Mouse (Mus musculus) MEL (cell line): Measurements from ENCODE around the gene Nr0b2. TPM values are rescaled to one million over a fixed set of nuclear protein-coding genes. Genes with fewer than 3 reads are reported as not detected.

ENCODE experiments used
- DNase-seq: peaks from one replicate; pipeline ENCODE4 v3.0.0; 2011; ENCODE audit warnings: low read depth, low spot score
- H3K27ac ChIP-seq: 2 replicates; pipeline ENCODE4 v1.5.1; 2012; ENCODE audit warnings: low read depth, mild to moderate bottlenecking, control low read depth, low read length, moderate library complexity; ENCODE audit not compliant: control insufficient read depth
- H3K27me3 ChIP-seq, 2 experiments: fragments of 150-350 bp in 1 of 2; sonication (generic) in 1 of 2; 2 replicates each; pipeline ENCODE4 v1.6.1; 2012; ENCODE audit warnings: low read length in 2 of 2, mild to moderate bottlenecking in 2 of 2, improper control_type of control experiment in 1 of 2, moderate library complexity in 1 of 2; ENCODE audit not compliant: insufficient read depth in 2 of 2, control insufficient read depth in 1 of 2
- H3K36me3 ChIP-seq, 2 experiments: 2 replicates each; pipeline ENCODE4 v1.6.1; 2012 to 2014; ENCODE audit warnings: low read length in 2 of 2, improper control_type of control experiment in 1 of 2, inconsistent platforms in 1 of 2, mild to moderate bottlenecking in 1 of 2; ENCODE audit not compliant: insufficient read depth in 2 of 2, control insufficient read depth in 1 of 2
- H3K4me1 ChIP-seq, 2 experiments: fragments of 150-350 bp in 1 of 2; sonication (generic) in 1 of 2; 2 replicates each; pipeline ENCODE4 v1.6.1; 2012; ENCODE audit warnings: low read length in 2 of 2, improper control_type of control experiment in 1 of 2, mild to moderate bottlenecking in 1 of 2; ENCODE audit not compliant: insufficient read depth in 2 of 2, control insufficient read depth in 1 of 2
- H3K4me3 ChIP-seq, 2 experiments: fragments of 150-350 bp in 1 of 2; sonication (generic) in 1 of 2; 2 replicates each; pipeline ENCODE4 v1.5.1; 2012; ENCODE audit warnings: low read depth in 2 of 2, low read length in 2 of 2, mild to moderate bottlenecking in 2 of 2, moderate library complexity in 2 of 2, control low read depth in 1 of 2, improper control_type of control experiment in 1 of 2; ENCODE audit not compliant: control insufficient read depth in 1 of 2, insufficient read depth in 1 of 2
- H3K79me2 ChIP-seq: 2 replicates; pipeline ENCODE4 v1.6.1; 2012; ENCODE audit warnings: mild to moderate bottlenecking, low read length, moderate library complexity; ENCODE audit not compliant: control insufficient read depth, poor library complexity, insufficient read depth
- H3K9ac ChIP-seq: 2 replicates; pipeline ENCODE4 v1.6.1; 2012; ENCODE audit warnings: low read depth, mild to moderate bottlenecking, control low read depth, low read length, moderate library complexity; ENCODE audit not compliant: control insufficient read depth, poor library complexity, severe bottlenecking
- H3K9me3 ChIP-seq: fragments of 150-350 bp; sonication (generic); replicated peaks from 2 replicates; pipeline ENCODE4 v1.6.1; 2012; ENCODE audit warnings: mild to moderate bottlenecking, low read length, improper control_type of control experiment, moderate library complexity; ENCODE audit not compliant: insufficient read depth
- CHD1 ChIP-seq: IDR thresholded peaks from 2 replicates; pipeline ENCODE4 v1.6.1; 2012; ENCODE audit warnings: low read depth, mild to moderate bottlenecking, inconsistent platforms, low read length, improper control_type of control experiment
- CTCF ChIP-seq, 3 experiments: IDR thresholded peaks in 2 of 3; conservative IDR thresholded peaks in 1 of 3; 2 replicates each; pipeline ENCODE4 v1.5.1; 2011 to 2012; ENCODE audit warnings: low read length in 3 of 3, low read depth in 2 of 3, mild to moderate bottlenecking in 2 of 3, improper control_type of control experiment in 1 of 3, inconsistent platforms in 1 of 3, mixed read lengths in 1 of 3, moderate library complexity in 1 of 3; ENCODE audit not compliant: control insufficient read depth in 1 of 3, insufficient read depth in 1 of 3, poor library complexity in 1 of 3, severe bottlenecking in 1 of 3
- ELF1 ChIP-seq: IDR thresholded peaks from 2 replicates; pipeline ENCODE4 v1.6.1; 2014; ENCODE audit warnings: low read depth, mild to moderate bottlenecking, inconsistent platforms, low read length, improper control_type of control experiment, moderate library complexity
- EP300 ChIP-seq, 2 experiments: IDR thresholded peaks; 2 replicates each; pipeline ENCODE4 v1.6.1; 2011; ENCODE audit warnings: improper control_type of control experiment in 2 of 2, low read length in 2 of 2, low read depth in 1 of 2, mild to moderate bottlenecking in 1 of 2
- ETS1 ChIP-seq: IDR thresholded peaks from 2 replicates; pipeline ENCODE4 v1.6.1; 2012; ENCODE audit warnings: low read depth, mild to moderate bottlenecking, inconsistent platforms, low read length, improper control_type of control experiment, moderate library complexity
- HCFC1 ChIP-seq: IDR thresholded peaks from 2 replicates; pipeline ENCODE4 v1.6.1; 2012; ENCODE audit warnings: low read depth, mild to moderate bottlenecking, inconsistent platforms, low read length, improper control_type of control experiment, moderate library complexity
- JUND ChIP-seq: IDR thresholded peaks from 2 replicates; pipeline ENCODE4 v1.6.1; 2011; ENCODE audit warnings: low read depth, mild to moderate bottlenecking, improper control_type of control experiment, low read length
- MAX ChIP-seq: IDR thresholded peaks from 2 replicates; pipeline ENCODE4 v1.6.1; 2011; ENCODE audit warnings: low read length, improper control_type of control experiment
- MEF2A ChIP-seq: IDR thresholded peaks from 2 replicates; pipeline ENCODE4 v1.6.1; 2014; ENCODE audit warnings: low read depth, mild to moderate bottlenecking, inconsistent platforms, low read length, improper control_type of control experiment; ENCODE audit not compliant: poor library complexity, insufficient replicate concordance, severe bottlenecking; ENCODE audit errors: extremely low read depth
- MXI1 ChIP-seq: IDR thresholded peaks from 2 replicates; pipeline ENCODE4 v1.6.1; 2011; ENCODE audit warnings: mild to moderate bottlenecking, low read depth, low read length, improper control_type of control experiment
- MYB ChIP-seq: IDR thresholded peaks from 2 replicates; pipeline ENCODE4 v1.6.1; 2011; ENCODE audit warnings: mild to moderate bottlenecking, low read depth, low read length, improper control_type of control experiment
- POLR2AphosphoS2 ChIP-seq: IDR thresholded peaks from 2 replicates; pipeline ENCODE4 v1.6.1; 2011; ENCODE audit warnings: low read length, improper control_type of control experiment
- SIN3A ChIP-seq: IDR thresholded peaks from 2 replicates; pipeline ENCODE4 v1.6.1; 2012; ENCODE audit warnings: low read length, improper control_type of control experiment, inconsistent platforms
- SMC3 ChIP-seq: IDR thresholded peaks from 2 replicates; pipeline ENCODE4 v1.6.1; 2011; ENCODE audit warnings: low read depth, low read length, improper control_type of control experiment
- TBP ChIP-seq: IDR thresholded peaks from 2 replicates; pipeline ENCODE4 v1.8.0; 2011; ENCODE audit warnings: low read depth, low read length, improper control_type of control experiment
- TCF12 ChIP-seq: IDR thresholded peaks from 2 replicates; pipeline ENCODE4 v1.6.1; 2014; ENCODE audit warnings: low read depth, mild to moderate bottlenecking, inconsistent platforms, low read length, improper control_type of control experiment, moderate library complexity
- UBTF ChIP-seq: IDR thresholded peaks from 2 replicates; pipeline ENCODE4 v1.6.1; 2012; ENCODE audit warnings: low read depth, mild to moderate bottlenecking, inconsistent platforms, low read length, improper control_type of control experiment, moderate library complexity, borderline replicate concordance; ENCODE audit not compliant: insufficient read depth
- ZC3H11A ChIP-seq: IDR thresholded peaks from 2 replicates; pipeline ENCODE4 v1.6.1; 2012; ENCODE audit warnings: low read depth, mild to moderate bottlenecking, inconsistent platforms, low read length, improper control_type of control experiment
- ZKSCAN1 ChIP-seq: IDR thresholded peaks from 2 replicates; pipeline ENCODE4 v1.6.1; 2012; ENCODE audit warnings: low read depth, mild to moderate bottlenecking, inconsistent platforms, low read length, improper control_type of control experiment, moderate library complexity
- ZNF384 ChIP-seq: IDR thresholded peaks from 2 replicates; pipeline ENCODE4 v1.6.1; 2012; ENCODE audit warnings: low read depth, mild to moderate bottlenecking, inconsistent platforms, low read length, improper control_type of control experiment
- polyA plus RNA-seq, 2 experiments: library from polyadenylated mRNA; stranded (reverse) in 1 of 2; unstranded in 1 of 2; fragments of >175 nt in 1 of 2; fragments of >200 nt in 1 of 2; gene quantifications; 2 replicates each; pipeline versions ENCODE4 v1.2.1 to v1.2.4; 2012; ENCODE audit warnings: low replicate concordance in 2 of 2, low read depth in 1 of 2; ENCODE audit not compliant: insufficient read length in 2 of 2, insufficient read depth in 1 of 2, missing spikeins in 1 of 2
- total RNA-seq: library from RNA; depleted of rRNA; stranded (reverse); fragments of 300-350 nt; gene quantifications from 2 replicates; pipeline ENCODE4 v1.2.3, GENCODE M21; 2012

The Nr0b2 gene
- total and polyA plus RNA-seq, 3 experiments: 0.10 TPM; not detected in 2

- no peaks in the 10 kb centered on the region for H3K4me1 ChIP-seq
- no peak overlapping the region for H3K9ac ChIP-seq
- no peaks in the 10 kb centered on the region for H3K9me3 ChIP-seq
- TF ChIP-seq MAX: no peak
- TF ChIP-seq EP300 (IDR thresholded peaks at IDR 0.05; ENCODE audit: low read depth in 1 of 2, low read length in 2 of 2): no peak
- no peak for TF ChIP-seq MYB
- TF ChIP-seq HCFC1: no peak
- TF ChIP-seq JUND: no peak
- no peak for TF ChIP-seq ETS1
- no peak for TF ChIP-seq ZKSCAN1
- TF ChIP-seq SMC3: no peak
- TF ChIP-seq ELF1: no peak
- no peak for TF ChIP-seq MXI1
- TF ChIP-seq CHD1: no peak
- no peaks in the 10 kb centered on the region for H3K36me3 ChIP-seq
- no peak overlapping the region for H3K4me3 ChIP-seq
- no peak for DNase-seq
- H3K27ac ChIP-seq: no peak overlapping the region
- no peaks in the 10 kb centered on the region for H3K27me3 ChIP-seq
- peaks cover 4% of the 10 kb centered on the region; the same call in 1 of the 2 replicates for H3K79me2 ChIP-seq
Observed at GRCm38 (mm10) chr4:133577983-133578382, 24.8 kb downstream of the Nr0b2 start.

- peak overlapping the region; percentile 86 to 95 for H3K4me3 ChIP-seq
- H3K9me3 ChIP-seq: no peaks in the 10 kb centered on the region
- H3K27ac ChIP-seq: peak overlapping the region; percentile 81
- peaks cover 0 to 3% of the 10 kb centered on the region in 2 experiments; a peak in 2 of 4 replicates for H3K36me3 ChIP-seq
- TF ChIP-seq ZNF384: no peak
- TF ChIP-seq TBP: no peak
- TF ChIP-seq ZC3H11A: no peak
- no peak for TF ChIP-seq UBTF
- no peak for TF ChIP-seq TCF12
- no peak for TF ChIP-seq JUND
- TF ChIP-seq POLR2AphosphoS2: no peak
- TF ChIP-seq MEF2A: no peak
- no peak for TF ChIP-seq CTCF (IDR thresholded peaks at IDR 0.05 in 2 of 3, conservative IDR thresholded peaks at IDR 0.05 in 1 of 3; ENCODE audit: control insufficient read depth in 1 of 3, insufficient read depth in 1 of 3, low read depth in 2 of 3, low read length in 3 of 3, poor library complexity in 1 of 3, severe bottlenecking in 1 of 3)
- no peak for TF ChIP-seq SIN3A
- TF ChIP-seq, all 39 proteins: peak for 0
- peaks cover 0 to 6% of the 10 kb centered on the region in 2 experiments; a peak in 2 of 4 replicates for H3K4me1 ChIP-seq
- DNase-seq: no peak
- H3K9ac ChIP-seq: peak overlapping the region; percentile 83
- H3K27me3 ChIP-seq: no peaks in the 10 kb centered on the region
- H3K79me2 ChIP-seq: peaks cover 7% of the 10 kb centered on the region; the same call in 1 of the 2 replicates
Observed at GRCm38 (mm10) chr4:133583690-133584058, 30.5 kb downstream of the Nr0b2 start.
